Mouse (Mus musculus) adrenal gland, adult (tissue): Measurements from ENCODE around the gene Wars2.

Experiments
- DNase-seq, 2 experiments: peaks; one replicate each; pipeline ENCODE4 v3.0.0; 2022 to 2023; ENCODE audit warnings: low spot score in 1 of 2; ENCODE audit not compliant: inconsistent age in 2 of 2

Wars2 gene

DNA sequence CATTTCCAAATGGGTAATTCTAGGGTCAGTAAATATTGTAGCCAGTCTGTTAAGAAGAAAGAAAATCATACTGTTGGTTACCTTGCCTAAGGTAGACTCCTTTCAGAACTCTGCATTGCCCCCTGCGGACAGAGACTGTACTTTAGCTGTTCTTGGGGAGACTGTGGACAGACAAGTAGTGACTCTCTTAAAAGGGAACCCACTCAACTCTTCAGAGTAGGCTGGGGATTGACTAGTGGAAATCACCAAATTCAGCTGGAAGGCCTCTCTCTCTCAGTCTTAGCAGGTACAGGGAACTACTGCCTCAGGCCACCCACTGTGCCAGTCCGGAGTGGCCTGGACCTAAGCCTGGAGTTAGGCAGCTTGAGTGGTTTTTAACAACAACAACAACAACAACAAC lies 121.1 kb downstream of the Wars2 start:
- DNase-seq, result no peak

DNA sequence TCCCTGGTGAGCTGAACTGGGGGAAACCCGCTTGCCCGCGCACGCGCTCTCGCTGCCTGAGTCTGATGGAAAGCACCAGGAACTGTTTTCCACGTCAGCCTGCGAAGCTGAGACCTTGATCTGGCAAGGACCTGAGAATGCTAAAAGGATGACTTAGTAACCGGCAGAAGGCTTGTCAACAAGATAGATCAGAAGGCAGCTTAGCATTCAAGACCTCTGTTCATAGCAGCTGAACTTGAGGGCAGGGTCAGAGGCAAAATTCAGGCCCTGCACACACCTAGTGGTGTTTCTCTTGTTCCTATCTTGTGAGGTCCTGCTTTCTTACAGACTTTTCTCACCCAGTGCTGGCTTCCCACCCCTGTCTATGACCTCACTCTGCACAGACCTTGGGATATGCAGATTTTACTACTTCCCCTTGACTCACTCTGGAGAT lies 122.6 kb downstream of the Wars2 start:
- peak; percentile 49 to 88 for DNase-seq

GRCm38 (mm10) chr3:99264695-99265094 lies 123.8 kb downstream of the Wars2 start:
- peak in 1 of 2 experiments; percentile 16 for DNase-seq

DNA sequence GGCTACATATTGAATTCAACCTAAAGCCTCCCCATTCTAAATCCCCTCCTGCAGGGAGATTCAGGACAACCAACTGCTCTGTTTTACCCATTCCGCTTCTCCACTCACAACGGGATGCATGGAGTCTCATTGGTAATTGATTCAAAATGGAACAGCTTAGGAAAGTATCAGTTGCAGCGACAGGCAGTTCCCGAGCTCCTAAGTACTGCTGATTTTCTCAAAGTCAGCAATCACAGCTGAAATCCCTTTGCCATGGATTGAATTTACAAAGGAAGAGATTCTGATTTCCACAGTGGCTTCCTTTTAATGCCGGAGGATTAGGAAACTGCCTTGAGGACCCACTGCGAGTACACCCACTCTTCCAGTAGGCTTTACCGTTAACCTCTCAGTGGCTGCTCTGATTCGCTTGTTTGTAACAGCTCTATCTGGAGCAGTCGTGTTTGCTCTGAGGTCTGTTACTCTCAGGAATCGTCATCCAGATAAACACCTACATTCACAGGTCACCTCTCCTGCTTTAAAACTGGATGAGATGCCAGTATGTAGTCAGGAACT lies 126.0 kb downstream of the Wars2 start:
- DNase-seq, result no peak

DNA sequence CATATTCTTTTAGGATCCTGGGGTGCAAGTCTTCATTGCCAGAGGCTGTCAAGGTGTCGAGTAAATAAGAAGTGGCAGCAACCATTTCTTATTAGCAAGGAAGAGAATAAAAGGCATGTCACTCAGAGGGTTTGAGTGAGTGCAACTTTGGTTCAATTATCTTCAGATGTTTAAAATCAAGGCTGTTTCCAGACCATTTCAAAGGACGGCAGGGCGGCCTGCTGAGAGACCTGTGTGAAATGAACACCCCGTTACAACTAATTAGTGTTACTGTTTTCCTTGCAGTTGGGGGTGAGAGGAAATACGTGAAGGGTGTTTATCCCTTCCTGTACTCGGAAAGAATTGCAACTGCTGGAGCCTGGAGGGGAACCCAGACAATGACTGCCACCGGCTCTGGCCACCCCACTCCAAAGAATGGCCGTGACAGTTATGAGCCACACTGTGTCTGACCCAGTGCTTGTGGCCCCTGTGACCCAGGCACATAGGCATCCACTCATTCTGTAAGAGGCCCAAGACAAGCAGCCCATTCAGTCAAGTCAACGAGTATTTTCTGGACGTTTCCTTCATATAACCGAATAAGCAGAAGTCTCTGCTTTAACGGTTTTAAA lies 137.2 kb downstream of the Wars2 start:
- no peak for DNase-seq

GRCm38 (mm10) chr3:99279718-99280117 lies 138.8 kb downstream of the Wars2 start:
- DNase-seq, result no peak

DNA sequence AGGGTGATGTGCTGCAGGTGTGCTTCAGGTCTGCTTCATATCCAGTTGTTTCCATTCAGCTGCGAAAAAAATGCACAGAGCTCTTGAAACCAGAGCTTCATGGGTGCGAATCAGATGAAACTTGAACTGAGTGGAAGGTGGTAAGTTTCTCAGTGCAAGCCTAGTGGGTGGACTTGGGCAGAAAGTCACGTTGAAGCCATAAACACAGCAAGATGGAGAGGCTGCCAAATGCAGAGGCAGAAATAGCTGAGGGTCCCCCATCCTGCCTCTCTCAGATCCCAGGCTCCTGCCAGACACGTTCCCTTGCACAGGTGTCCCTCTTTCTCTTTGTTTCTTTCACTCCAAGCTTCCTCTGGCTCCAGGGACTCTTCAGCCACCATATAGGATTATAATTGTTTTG lies 140.6 kb downstream of the Wars2 start:
- no peak for DNase-seq

DNA sequence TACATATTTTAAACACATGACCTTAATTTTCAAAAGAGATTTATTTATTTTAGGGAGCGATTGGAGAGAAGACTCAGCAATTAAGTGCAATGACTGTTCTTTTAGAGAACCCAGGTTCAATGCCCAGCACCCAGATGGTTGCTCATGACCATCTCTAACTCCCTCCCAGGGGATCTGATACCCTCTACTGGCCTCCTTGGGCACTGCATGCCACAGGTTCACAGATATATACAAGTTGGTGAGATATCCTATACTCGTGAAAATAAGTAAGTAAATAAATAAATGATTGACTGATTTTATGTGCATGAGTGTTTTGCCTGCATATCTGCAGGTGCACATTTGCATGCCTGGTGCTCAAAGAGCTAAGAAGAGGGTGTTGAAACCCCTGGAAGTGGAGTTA lies 147.4 kb downstream of the Wars2 start:
- DNase-seq, result peak in 1 of 2 experiments; percentile 37
